Mouse (Mus musculus): ENCODE results near the gene Chd5. TPM values are rescaled to one million over a fixed set of nuclear protein-coding genes. Genes with fewer than 3 reads are reported as not detected.

Gene Chd5
- polyA plus RNA-seq (2015; fragmentation: Nextera tagmentation; extraction: Ambion mirVana) = 0.34 and 0.40 TPM in 2 replicates

DNA sequence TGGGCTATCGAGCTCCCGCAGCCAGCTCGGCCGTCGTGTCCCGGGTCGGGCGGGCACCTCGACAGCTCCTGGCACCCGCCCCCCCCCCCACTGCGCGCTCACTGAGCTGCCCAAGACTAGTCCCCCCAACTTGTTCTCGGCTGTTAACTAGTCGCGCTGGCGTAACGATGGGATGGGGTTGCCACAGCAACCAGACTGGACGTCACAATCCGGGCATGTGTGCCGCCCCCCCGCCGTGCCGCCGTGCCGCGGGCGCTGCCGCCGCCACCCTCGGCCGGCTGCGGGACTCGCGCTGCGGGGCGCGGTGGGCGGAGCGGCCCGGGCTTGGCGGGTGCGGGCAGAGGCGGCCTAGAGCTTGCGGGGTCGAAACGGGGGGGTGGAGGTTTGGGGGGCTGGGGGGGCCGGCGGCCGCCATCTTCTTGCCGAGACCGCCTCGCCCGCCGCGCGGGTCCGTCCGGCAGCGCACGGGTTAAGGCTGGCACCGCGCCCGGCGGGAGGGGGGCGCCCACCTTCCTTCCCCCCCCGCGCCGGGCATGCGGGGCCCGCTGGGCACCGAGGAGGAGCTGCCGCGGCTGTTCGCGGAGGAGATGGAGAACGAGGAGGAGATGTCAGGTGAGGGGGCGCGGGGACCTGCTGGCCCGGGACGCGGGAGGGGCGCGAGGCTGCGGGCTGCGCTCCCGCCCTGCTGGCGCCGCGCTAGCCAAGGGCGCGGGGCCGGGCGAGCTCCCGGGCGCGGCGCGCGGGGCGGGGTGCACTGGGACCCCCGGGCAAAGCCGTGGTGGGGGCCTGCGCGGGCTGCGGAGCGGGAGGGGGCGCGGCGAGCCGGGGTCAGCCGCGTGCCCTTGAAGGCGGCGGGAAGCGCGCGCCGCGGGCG lies at the start of gene Chd5:
Gene Chd5 (plus strand): TSS at position 233 of the 874 bp plus-strand sequence.
- Histone ChIP-seq H3K27ac (no peak within 1 kb of the TSS), H3K27me3 (peaks cover 85% of the 10 kb centered on the region), H3K36me3 (peaks cover 25% of the 10 kb centered on the region), H3K4me3 (peak within 1 kb of the TSS; percentile 65), H3K9me3 (no peaks in the 10 kb centered on the region), H3K9ac (peak within 1 kb of the TSS; percentile 69), H3K4me2 (replicated peaks) (peak within 1 kb of the TSS; percentile 100), H3K4me1 (peaks cover 19% of the 10 kb centered on the region)
- no peak for ATAC-seq (ENCODE audit: low FRiP score, low read depth)
- 1% methylated on average over 68 of the region's 120 CpGs for WGBS

DNA sequence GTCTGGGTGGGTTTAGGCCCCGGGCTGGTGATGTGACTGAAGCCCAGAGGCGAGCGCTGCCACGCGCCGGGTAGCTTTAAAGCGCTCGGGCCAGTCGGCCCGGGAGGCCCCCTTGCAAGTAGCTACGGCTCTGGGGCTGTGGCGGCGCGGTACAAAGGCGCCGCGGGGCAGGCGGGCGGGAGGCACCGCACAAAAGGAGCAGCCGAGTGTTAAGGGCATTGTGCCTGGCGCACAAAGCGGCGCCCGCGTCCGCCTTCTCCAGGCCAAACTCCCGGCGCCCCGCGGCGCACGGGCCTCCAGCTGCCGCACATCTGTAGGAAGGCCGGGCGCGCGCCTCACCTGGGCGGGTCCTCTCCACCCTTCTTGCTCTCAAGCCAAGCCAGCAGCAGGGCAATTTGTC lies 48.1 kb upstream of the Chd5 start:
- Histone ChIP-seq H3K9me3 (no peaks in the 10 kb centered on the region), H3K4me1 (peaks cover 14% of the 10 kb centered on the region), H3K9ac (peak overlapping the region; percentile 43), H3K4me2 (replicated peaks) (peak overlapping the region; percentile 64), H3K4me3 (peak overlapping the region; percentile 37), H3K27ac (no peak overlapping the region), H3K36me3 (no peaks in the 10 kb centered on the region), H3K27me3 (peaks cover 93% of the 10 kb centered on the region)
- no peak for ATAC-seq (ENCODE audit: low FRiP score, low read depth)
- WGBS = under 1% methylated on average over 39 of the region's 39 CpGs

DNA sequence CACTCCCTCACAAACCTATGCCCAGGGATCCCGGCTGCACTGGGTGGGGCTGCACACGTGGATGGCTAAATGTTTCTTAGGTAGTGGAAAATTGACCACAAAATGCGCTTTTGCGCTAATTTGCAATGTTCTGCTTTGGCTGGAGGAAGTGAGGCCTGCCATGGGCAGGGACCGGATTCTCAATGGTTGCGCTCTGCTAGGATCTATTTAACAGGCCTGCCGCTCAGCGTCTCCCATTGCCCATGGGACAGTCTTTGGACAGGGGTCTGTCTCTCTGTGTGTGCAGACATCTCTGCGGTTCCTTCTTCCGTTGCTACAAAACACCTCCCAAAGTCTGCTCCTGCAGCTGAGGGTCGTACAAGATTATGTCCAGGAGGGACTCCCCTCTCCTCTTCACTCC lies 47.5 kb upstream of the Chd5 start:
- no peak overlapping the region for H3K27ac ChIP-seq
- peak overlapping the region; percentile 64 for H3K4me2 ChIP-seq (replicated peaks)
- peaks cover 93% of the 10 kb centered on the region for H3K27me3 ChIP-seq
- H3K9ac ChIP-seq = no peak overlapping the region; the same call in 1 of the 2 replicates
- no peaks in the 10 kb centered on the region for H3K9me3 ChIP-seq
- peak overlapping the region; percentile 37 for H3K4me3 ChIP-seq
- 15% methylated on average over 11 of the region's 11 CpGs for WGBS
- no peak for ATAC-seq (ENCODE audit: low FRiP score, low read depth)
- H3K4me1 ChIP-seq = peaks cover 14% of the 10 kb centered on the region
- H3K36me3 ChIP-seq = no peaks in the 10 kb centered on the region

DNA sequence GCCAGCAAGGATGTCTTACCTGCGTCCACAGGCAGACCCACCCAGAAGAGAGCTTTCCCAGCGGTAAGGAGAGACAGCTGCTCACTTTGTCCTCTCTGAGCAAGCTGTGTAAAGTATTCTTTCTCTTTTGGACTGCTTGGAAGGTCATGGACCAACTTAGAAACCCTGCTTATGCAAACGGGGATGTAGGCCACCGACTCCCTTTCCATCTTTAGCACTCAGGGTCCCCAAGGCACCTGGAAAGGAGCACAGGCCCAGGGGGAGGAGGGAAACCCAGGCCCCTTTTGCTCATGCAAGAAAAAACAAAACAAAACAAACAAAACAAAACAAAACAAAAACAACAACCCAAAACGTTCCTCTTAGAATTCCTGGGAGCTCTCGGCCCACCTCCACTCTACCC lies 46.9 kb upstream of the Chd5 start, which contains the start of gene Hes3:
Gene Hes3 (minus strand): TSS at position 101 of the 400 bp plus-strand sequence.
- no peaks in the 10 kb centered on the region for H3K9me3 ChIP-seq
- H3K4me2 ChIP-seq (replicated peaks) = peak within 1 kb of the TSS; percentile 64
- 24% methylated on average over 6 of the region's 6 CpGs for WGBS
- peak within 1 kb of the TSS; percentile 43 for H3K9ac ChIP-seq
- no peak for ATAC-seq (ENCODE audit: low FRiP score, low read depth)
- H3K4me3 ChIP-seq = peak within 1 kb of the TSS; percentile 37
- peaks cover 17% of the 10 kb centered on the region for H3K4me1 ChIP-seq
- H3K27ac ChIP-seq = no peak within 1 kb of the TSS
- H3K36me3 ChIP-seq = no peaks in the 10 kb centered on the region
- H3K27me3 ChIP-seq = peaks cover 88% of the 10 kb centered on the region

DNA sequence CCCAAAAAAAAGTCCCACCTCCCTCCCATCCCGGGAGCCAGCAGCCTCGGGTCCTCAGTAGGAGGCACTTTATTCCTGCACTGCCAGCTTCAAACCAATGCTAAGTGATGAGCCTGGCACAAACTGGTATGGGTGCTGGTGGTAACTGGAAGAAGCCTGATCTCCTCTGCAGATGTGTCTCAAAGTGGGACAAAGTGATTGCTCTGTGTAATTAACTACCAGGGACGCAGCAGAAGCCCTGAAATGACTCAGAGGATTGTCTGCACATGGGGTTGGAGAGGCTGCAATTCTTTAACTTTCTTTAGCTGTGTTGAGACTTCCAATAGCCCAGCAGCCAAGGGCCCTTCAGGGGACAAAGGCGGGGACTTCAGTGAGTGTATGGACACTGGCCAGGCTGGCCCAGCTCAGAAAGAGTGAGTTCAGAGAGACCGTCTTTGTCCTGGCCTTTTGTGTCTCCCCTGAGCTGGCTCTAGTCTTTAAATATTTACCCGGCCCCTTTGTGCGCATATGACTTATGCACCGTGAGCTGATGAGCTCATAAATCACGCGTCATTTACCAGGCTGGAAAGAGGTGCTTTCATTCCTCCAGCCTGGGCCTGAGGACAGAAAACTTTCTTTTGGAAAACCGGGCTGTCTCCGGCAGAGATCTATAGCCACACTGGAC lies 46.2 kb upstream of the Chd5 start:
- H3K9me3 ChIP-seq = no peaks in the 10 kb centered on the region
- H3K36me3 ChIP-seq = no peaks in the 10 kb centered on the region
- ATAC-seq (ENCODE audit: low FRiP score, low read depth) = no peak
- H3K4me1 ChIP-seq = peaks cover 17% of the 10 kb centered on the region
- WGBS = 22% methylated on average over 12 of the region's 12 CpGs
- H3K27me3 ChIP-seq = peaks cover 81% of the 10 kb centered on the region
- no peak overlapping the region for H3K4me3 ChIP-seq
- no peak overlapping the region for H3K27ac ChIP-seq
- H3K4me2 ChIP-seq (replicated peaks) = no peak overlapping the region
- no peak overlapping the region for H3K9ac ChIP-seq

DNA sequence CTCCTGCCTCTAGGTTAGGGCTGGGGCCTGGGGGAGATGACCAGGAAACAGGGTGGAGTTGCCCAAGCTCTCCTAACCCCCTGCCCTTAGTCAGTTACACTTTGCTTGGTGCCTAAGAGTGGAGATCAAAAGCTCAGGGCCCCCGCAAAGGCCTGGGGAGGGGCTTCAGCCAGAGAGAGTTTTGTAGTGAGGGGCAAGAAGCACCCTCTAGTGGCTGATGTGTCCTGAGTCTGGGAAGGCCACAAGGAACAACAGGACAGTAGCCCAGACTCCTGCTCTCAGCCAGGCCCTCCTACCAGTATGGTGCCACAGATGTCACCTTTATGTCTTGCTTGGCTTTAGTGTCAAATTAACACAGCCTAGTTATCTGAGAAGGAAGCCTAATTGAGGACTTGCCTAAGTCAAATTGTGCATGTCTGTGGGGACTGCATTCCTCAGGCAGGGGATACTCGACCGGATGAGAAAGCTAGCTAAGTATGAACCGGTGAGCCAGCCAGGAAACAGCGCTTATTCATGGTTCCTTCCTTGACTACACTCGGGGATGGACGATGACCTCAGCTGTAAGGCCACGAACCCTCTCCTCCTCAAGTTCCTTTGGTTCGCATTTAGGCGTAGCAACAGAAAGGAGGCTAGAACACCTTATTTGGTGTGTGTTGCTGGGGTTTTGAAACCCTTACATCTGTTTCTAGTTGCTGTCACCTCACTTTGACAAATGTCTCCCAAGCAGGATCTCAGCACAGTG lies 44.1 kb upstream of the Chd5 start:
- ATAC-seq (ENCODE audit: low FRiP score, low read depth) = no peak
- Histone ChIP-seq H3K4me1 (peaks cover 30% of the 10 kb centered on the region), H3K9ac (no peak overlapping the region)

DNA sequence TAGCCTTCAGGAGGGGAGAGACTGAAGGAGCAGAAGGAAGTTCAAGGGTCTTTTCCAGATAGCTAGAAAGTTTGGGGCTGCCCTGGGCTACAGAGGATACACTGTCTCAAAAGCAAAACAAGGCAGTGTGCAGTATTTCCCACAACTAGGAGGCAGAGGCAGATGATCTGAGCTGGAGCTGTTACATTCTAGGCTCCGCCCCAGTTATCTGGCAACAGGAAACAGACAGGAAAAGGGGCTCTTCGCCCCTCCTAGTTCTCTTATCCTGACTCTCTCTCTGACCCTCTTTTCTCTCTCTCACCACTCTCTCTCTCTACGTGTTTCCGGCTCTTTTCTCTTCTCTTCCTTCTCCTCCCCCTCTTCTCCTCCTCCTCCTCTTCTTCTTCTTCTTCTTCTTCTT lies 42.5 kb upstream of the Chd5 start:
- Histone ChIP-seq H3K4me1 (peaks cover 19% of the 10 kb centered on the region), H3K4me2 (replicated peaks) (no peak overlapping the region), H3K9ac (no peak overlapping the region), H3K9me3 (no peaks in the 10 kb centered on the region), H3K4me3 (no peak overlapping the region), H3K36me3 (peaks cover 16% of the 10 kb centered on the region), H3K27ac (no peak overlapping the region), H3K27me3 (peaks cover 49% of the 10 kb centered on the region)
- WGBS = 51% methylated on average over 4 of the region's 4 CpGs
- ATAC-seq (ENCODE audit: low FRiP score, low read depth) = no peak

More for the DNA sequence above, 44.1 kb upstream of the Chd5 start:
- H3K4me2 ChIP-seq (replicated peaks) = no peak overlapping the region
- H3K9me3 ChIP-seq = no peaks in the 10 kb centered on the region
- H3K4me3 ChIP-seq = no peak overlapping the region
- H3K27me3 ChIP-seq = peaks cover 64% of the 10 kb centered on the region
- peaks cover under 1% of the 10 kb centered on the region; the same call in 1 of the 2 replicates for H3K36me3 ChIP-seq
- H3K27ac ChIP-seq = no peak overlapping the region
- WGBS = 35% methylated on average over 10 of the region's 10 CpGs

DNA sequence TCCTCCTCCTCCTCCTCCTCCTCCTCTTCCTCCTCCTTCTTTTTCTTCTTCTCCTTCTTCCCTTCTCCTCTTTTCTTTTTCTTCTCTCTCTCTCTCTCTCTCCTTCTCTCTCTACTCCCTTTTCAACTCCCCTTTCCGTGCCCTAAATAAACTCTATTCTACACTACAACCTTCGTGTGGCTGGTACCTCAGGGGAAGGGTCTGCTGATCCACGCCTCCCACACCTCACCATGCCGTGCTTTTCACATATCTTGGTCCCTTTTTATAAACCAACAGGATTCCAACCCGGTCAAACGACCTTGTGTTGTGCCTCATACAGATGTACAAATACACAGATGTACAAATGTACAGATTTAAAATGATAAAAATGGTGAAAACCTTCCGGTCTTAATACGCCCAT lies 42.1 kb upstream of the Chd5 start:
- Histone ChIP-seq H3K27me3 (peaks cover 45% of the 10 kb centered on the region), H3K9ac (peak overlapping the region; percentile 65), H3K4me1 (peaks cover 16% of the 10 kb centered on the region), H3K36me3 (peaks cover 20% of the 10 kb centered on the region), H3K4me2 (replicated peaks) (peak overlapping the region; percentile 66), H3K27ac (0 out of 2 replicates have a peak overlapping the region, but pooled peaks have one; percentile 52), H3K9me3 (no peaks in the 10 kb centered on the region), H3K4me3 (peak overlapping the region; percentile 99)
- 18% methylated on average over 8 of the region's 8 CpGs for WGBS
- no peak for ATAC-seq (ENCODE audit: low FRiP score, low read depth)

DNA sequence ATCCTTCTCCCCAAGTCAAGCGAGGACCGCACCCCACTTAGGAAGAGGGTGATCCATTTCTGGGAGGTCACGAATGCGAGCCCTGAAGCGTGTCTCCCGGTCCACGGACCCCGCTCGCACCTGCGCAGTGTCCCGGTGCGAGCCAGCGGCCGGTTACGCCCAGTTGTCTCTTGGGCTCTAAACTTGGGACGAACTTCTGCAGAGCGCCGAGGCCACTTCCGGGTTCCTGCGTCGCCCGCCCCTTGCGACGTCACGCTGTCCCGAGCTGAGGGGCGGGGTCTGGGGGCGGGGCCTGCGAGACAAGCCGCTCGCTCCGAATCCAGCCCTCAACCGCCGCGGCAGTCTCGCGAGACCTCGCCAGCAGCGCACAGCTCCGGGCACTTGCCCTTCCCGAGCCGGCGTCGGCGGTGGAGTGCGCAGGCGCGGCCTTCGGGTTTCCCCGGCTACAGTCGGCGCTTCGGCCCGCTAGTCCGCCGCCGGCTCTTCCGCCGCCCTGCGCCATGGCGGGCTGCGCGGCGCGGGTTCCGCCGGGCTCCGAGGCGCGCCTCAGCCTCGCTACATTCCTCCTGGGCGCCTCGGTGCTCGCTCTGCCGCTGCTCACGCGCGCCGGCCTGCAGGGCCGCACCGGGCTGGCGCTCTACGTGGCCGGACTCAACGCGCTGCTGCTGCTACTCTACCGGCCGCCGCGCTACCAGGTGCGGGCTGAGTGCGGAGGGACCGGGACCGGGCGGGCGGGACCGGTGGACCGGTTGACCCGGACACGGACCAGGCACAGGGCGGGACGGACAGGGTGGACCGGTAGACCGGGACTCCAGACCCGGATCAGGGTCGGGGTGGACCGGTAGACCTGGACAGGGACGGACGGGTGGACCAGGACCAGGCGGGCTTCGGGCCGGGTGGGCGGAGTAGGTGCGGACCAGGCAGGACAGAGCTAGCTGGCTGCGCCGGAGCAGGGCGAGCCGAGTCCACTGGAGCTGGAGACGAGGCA lies 41.3 kb upstream of the Chd5 start, which contains the start of gene Icmt:
Gene Icmt (plus strand): TSS at position 354 of the 988 bp plus-strand sequence.
- Histone ChIP-seq H3K36me3 (peaks cover 28% of the 10 kb centered on the region), H3K27ac (peak within 1 kb of the TSS; percentile 58; the same call in 1 of the 2 replicates), H3K4me1 (peaks cover 16% of the 10 kb centered on the region), H3K27me3 (peaks cover 37% of the 10 kb centered on the region), H3K4me2 (replicated peaks) (peak within 1 kb of the TSS; percentile 95), H3K9ac (peak within 1 kb of the TSS; percentile 97), H3K4me3 (peak within 1 kb of the TSS; percentile 99), H3K9me3 (no peaks in the 10 kb centered on the region)
- WGBS = under 1% methylated on average over 119 of the region's 119 CpGs
- ATAC-seq (ENCODE audit: low FRiP score, low read depth) = peak; percentile 96

DNA sequence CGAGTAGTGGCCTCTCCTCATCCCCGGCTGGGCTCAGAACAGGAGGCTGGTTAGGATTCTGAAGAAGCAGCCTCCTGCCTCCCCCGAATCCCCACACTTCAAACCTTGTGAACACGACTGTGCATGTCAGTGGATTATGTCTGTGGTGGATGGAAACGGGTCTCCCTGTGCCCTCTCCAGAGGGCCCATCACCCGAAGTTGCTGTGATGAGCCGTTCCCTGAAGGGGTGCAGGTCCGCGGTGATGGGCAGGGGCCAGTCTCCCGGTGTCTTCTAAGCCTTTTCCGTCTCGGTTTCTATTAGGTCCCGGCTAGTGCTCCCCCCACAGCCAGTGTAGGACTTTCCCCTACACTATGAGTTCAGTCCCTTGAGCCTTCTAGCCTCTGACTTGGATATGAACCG lies 39.6 kb upstream of the Chd5 start:
- H3K9me3 ChIP-seq = no peaks in the 10 kb centered on the region
- H3K27ac ChIP-seq = no peak overlapping the region
- H3K4me2 ChIP-seq (replicated peaks) = peak overlapping the region; percentile 95
- peak overlapping the region; percentile 97 for H3K9ac ChIP-seq
- ATAC-seq (ENCODE audit: low FRiP score, low read depth) = no peak
- peaks cover 20% of the 10 kb centered on the region for H3K27me3 ChIP-seq
- peaks cover 45% of the 10 kb centered on the region for H3K36me3 ChIP-seq
- peak overlapping the region; percentile 99; the same call in 1 of the 2 replicates for H3K4me3 ChIP-seq
- 86% methylated on average over 14 of the region's 14 CpGs for WGBS
- H3K4me1 ChIP-seq = peaks cover 16% of the 10 kb centered on the region

DNA sequence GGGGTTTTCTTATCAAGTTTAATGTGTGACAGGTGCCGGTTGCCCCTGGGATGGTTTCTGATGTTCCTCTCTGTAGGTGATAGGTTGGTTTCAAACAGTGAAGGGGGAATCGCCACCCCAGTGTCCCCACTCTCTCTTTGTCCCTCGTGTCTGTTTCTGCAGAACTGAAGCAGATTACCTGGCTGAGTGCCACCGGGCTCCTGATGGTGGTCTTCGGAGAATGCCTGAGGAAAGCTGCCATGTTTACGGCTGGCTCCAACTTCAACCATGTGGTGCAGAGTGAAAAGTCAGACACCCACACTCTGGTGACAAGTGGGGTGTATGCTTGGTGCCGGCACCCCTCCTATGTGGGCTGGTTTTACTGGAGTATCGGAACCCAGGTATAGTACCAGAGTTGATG lies 38.1 kb upstream of the Chd5 start:
- no peak overlapping the region for H3K9ac ChIP-seq
- H3K4me1 ChIP-seq = peaks cover 16% of the 10 kb centered on the region
- H3K4me3 ChIP-seq = no peak overlapping the region
- no peaks in the 10 kb centered on the region for H3K9me3 ChIP-seq
- peaks cover 7% of the 10 kb centered on the region for H3K27me3 ChIP-seq
- H3K36me3 ChIP-seq = peaks cover 60% of the 10 kb centered on the region
- no peak overlapping the region for H3K4me2 ChIP-seq (replicated peaks)
- no peak for ATAC-seq (ENCODE audit: low FRiP score, low read depth)
- no peak overlapping the region for H3K27ac ChIP-seq
- 93% methylated on average over 8 of the region's 8 CpGs for WGBS

All from limb, embryonic 13.5 days (tissue).